Mouse (Mus musculus) cerebellum, adult 2 months (tissue): ENCODE measurements around the gene Rab3d.

Source experiments
- CTCF ChIP-seq: fragments of 200-500 bp; IDR thresholded peaks from 2 replicates; pipeline ENCODE4 v1.5.1; 2011; ENCODE audit warnings: low read depth, mild to moderate bottlenecking, control low read depth, low read length, moderate library complexity, borderline replicate concordance; ENCODE audit not compliant: insufficient read depth
- POLR2A ChIP-seq: fragments of 200-500 bp; IDR thresholded peaks from 2 replicates; pipeline ENCODE4 v1.6.1; 2011; ENCODE audit warnings: low read length, control low read depth, borderline replicate concordance; ENCODE audit not compliant: insufficient read depth

DNA sequence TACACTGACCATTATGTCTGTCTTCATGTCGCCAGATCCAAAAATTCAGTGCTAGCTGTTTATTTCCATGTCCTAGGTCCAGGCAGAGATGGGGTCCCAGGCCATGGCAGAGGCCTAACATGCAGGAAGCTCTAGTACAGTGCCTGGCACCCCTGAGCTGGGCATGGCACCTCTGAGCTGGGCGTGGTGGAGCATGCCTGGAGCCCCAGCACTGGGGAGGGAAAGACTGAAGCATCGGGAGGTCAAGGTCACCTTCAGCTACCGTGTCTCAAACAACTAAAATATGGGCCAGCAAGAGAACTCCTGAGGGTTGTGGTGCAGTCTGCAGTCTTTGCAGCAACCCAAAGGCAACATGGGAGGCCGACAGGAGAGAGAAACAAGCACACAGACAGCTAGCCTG is 40.4 kb upstream of the Rab3d start:
- no peak for TF ChIP-seq CTCF
- TF ChIP-seq POLR2A = no peak
